Mouse (Mus musculus) lung, postnatal 4 days (tissue): ENCODE data around the gene Cnep1r1.

Source experiments
- DNase-seq, 2 experiments: peaks; one replicate each; pipeline ENCODE4 v3.0.0; 2021

Cnep1r1 gene

GRCm38 (mm10) chr8:88118456-88119036 lies at the start of gene Cnep1r1:
Gene Cnep1r1 (plus strand): TSS chr8:88118769.
- peak; percentile 93 to 98 for DNase-seq

DNA sequence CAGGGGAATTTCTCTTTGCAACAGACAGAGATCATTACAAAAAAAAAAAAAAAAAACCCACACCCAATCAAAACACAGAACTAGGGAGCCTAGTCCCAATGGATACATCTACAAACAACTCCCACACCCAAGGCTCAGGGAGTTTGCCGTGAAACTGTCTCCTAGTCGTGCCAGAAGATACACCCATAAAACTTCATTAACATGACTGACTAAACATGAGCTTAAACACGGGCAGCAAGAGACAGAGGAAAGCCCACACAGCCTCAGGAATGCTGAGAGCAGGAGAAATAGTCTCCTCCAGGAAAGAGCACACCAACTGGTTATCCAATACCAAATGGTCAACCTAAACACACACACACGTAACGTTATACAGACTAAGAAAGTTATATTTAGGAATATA lies 36.4 kb upstream of the Cnep1r1 start:
- DNase-seq = no peak

DNA sequence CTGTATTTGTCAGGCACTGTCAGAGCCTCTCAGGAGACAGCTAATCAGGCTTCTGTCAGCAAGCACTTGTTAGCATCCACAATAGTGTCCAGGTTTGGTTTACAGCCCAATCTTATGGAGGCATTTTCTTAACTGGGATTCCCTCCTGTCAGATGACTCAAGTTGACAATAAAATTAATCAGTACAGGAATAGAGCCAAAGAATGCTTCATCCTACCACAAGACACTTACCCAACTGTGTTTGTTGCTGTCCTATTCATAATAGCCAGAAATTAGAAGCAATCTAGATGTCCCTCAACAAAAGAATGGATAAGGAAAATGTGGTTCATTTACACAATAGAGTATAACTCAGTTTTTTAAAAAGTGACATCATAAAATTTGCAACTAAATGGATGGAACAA lies 30.6 kb upstream of the Cnep1r1 start:
- DNase-seq = no peak

GRCm38 (mm10) chr8:88091661-88092060 lies 26.9 kb upstream of the Cnep1r1 start:
- DNase-seq = no peak

DNA sequence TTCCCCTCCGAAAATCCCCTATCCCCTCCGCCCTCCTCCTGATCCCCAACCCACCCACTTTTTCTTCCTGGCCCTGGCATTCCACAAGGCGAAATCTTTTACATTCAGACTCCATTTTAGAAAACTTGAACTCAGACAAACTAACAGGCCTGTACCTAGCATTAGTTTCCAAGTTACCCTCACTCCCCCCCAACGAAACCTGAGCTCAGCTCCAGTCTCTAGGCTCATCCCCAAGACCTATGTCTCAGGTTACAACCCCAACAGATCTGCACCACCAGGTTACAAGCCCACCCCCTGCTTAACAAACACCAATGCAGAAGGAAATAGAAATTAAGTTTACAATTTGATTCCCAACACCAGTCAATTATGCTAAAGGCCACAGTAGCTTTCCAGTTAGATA lies 25.2 kb upstream of the Cnep1r1 start:
- DNase-seq = no peak

- DNase-seq = no peak
These were observed 19.7 kb upstream of the Cnep1r1 start for GRCm38 (mm10) chr8:88098856-88099255.

GRCm38 (mm10) chr8:88099526-88099925 lies 19.0 kb upstream of the Cnep1r1 start:
- DNase-seq = peak; percentile 27 to 46

DNA sequence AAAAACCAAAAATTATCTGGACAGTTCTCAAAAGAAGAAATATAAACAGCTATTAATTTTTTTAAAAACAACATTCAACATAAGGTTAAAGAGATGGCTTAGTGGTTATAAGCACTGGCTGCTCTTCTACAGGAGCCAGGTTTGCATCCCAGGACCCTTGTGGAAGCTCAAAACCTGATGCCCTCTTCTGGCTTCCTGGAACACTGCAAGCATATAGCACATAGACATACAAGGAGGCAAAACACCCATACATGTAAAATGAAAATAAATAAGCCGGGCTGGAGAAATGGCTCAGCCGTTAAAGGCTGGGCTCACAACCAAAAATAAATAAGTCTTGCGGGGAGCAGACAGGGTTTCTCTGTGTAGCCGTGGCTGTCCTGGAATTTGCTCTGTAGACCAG lies 9.3 kb upstream of the Cnep1r1 start:
- no peak for DNase-seq

GRCm38 (mm10) chr8:88119076-88119475 lies 507 bp downstream of the Cnep1r1 start:
- DNase-seq = peak in 1 of 2 experiments; percentile 19

DNA sequence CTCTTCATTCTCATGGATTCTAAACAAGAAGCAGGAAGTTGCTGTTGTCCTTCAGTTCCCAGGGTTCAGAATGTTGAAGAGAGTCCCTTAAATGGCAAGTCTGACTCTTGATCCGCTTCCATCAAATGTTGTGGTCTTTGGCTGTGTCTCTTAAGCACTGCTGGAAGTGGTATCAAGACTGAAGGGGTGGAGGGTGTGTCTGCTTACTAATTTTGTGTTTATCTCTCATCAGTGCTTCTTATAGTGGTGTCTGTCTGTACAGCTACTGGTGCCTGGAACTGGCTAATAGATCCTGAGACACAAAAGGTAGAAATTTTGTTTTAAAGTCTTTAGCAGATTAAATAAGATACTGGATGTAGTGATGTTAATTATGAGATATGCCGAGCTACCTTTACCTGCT lies 6.3 kb downstream of the Cnep1r1 start:
- DNase-seq = no peak

- DNase-seq = no peak
These were observed 10.8 kb downstream of the Cnep1r1 start for GRCm38 (mm10) chr8:88129397-88129796.

GRCm38 (mm10) chr8:88130754-88131317 lies 12.3 kb downstream of the Cnep1r1 start:
- DNase-seq = no peak

DNA sequence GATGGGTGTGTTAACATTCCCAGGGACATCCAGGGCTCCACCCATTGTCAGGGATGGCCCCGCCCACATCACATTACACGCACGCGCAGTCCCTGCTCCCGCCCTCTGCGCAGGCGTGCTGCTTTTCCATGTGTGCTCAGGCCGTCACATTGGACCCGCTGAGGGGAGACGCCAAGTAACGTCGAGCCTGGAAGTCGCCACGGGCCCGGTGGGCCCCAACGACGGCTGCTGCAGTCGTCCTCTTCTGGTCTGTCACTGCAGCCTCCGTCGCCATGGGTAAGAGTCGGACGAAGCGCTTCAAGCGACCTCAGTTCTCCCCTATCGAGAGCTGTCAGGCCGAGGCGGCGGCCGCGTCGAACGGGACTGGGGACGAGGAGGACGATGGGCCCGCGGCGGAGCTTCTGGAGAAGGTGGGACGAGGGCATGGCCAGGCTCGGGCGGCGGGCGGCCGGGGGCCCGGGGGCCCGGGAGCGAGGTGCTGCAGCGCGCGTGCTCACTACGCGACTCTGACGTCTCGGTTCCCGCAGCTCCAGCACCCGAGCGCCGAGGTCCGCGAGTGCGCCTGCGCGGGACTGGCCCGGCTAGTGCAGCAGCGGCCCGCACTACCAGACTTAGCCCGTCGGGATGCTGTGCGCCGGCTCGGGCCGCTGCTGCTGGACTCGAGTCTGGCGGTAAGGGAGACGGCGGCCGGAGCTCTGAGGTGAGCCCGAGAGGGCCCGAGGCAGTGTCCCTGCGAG lies 19.3 kb downstream of the Cnep1r1 start, which contains the start of gene Heatr3:
Gene Heatr3, plus strand, starts transcription at position 108 of the 737 bp plus-strand sequence.
- peak; percentile 97 to 98 for DNase-seq

- DNase-seq = no peak
These were observed 20.7 kb downstream of the Cnep1r1 start for GRCm38 (mm10) chr8:88139256-88139655.

DNA sequence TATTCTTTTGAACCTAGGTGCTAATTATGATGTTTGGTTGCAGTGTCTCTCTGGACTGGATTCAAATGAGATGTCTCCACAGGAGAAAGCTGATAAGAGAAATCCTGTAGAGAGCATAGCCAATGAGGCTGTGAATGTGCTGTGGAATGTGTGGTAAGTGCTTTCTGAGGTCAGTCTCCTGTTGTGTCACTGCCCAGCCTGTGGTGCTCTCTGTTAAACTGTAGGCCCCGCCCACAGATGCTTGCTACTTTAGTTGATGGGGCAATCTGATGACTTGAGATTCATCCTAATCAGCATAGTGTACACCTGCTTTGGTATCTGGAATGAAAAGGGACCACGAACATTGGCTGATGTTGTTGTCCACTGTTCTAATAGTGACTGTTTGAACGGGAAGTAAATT lies 23.1 kb downstream of the Cnep1r1 start:
- DNase-seq = no peak

- no peak for DNase-seq
These were observed 25.5 kb downstream of the Cnep1r1 start for GRCm38 (mm10) chr8:88144041-88144440.

DNA sequence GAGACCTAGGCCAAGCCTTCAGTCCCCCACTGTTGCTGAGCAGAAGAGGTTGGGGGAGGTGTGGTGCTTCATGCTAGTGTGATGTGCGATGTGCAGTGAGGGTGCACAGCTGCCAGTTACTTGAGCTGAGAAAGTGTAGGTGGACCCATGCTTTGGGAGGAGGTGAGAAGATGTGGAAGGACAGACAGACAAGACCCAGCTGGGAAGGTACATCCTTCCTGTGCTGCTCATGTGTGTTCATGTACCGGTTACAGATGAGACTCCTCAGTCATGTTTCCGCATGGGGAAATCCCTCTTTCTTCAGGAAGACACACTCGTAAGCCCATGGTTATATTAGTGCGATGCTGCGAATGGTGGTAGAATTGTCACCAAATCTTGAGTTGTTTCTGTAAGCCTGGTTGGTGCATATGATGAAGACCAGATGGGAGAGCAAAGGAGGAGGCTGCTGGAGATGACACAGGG lies 32.4 kb downstream of the Cnep1r1 start:
- no peak for DNase-seq

DNA sequence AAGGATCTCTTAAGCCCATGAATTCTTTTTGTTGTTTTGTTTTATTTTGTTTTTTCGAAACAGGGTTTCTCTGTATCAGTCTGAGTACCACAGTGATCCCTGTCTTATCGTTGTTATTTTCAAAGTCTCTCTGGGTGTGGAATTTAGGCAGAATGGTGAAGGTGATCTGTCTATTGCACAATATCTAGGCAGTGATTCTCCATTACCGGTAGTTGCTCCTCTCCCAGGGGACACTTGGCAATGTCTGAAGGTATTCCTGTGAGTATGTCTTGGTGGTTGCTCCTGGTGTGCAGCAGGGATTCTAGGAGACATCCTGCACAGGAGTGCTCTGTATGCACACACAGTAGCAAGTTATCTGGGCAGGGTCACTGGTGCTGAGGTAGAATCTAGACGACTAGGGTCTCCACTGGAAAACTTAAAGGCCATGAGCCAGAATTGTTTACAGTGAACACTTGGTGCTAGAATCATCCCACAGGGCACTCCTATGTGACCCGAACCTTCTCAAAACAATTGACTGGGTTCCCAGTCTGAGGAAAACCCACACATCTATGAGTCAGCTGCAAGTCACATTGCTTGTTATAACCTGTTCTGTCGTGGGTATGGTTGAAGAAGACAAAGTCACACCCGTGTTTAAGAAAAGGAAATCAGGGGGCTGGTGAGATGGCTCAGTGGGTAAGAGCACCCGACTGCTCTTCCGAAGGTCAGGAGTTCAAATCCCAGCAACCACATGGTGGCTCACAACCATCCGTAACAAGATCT lies 41.8 kb downstream of the Cnep1r1 start:
- DNase-seq = no peak

DNA sequence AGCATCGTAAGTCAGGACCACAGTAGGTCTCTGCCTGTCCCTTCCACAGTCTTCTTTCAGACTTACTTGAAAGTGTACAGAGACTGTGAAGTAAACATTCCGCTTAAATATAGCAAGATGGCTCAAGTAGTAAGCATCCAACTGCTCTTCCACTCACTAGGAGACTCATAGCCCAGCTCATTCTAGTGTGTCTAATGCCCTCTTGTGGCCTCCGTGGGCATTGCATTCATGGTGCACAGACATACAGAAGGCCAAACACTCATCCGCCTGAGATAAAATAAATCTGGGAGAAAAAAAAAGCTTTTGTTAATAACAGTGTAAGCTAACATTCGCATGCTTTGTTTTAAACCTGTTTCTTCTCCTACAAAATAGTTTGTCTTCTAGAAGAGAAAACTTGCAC lies 42.9 kb downstream of the Cnep1r1 start:
- DNase-seq = peak; percentile 64 to 80

DNA sequence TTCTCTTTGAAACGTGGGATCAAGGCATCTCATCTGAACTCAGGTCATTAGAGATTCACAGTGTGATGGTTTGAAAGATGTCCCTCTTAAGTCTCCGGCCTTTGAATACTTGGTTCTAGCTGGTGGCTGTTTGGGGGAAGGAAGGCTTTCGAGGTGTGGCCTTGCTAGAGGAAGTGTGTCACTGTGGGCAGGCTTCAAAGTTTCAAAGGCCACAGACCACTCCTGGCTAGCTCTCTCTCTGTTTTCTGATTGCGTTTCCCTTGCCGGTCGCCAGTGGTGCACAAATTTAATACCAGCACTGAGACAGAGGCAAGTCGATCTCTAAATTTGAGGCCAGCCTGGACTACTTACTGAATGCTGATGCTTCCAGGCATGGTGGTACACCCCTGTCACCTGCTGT lies 56.7 kb downstream of the Cnep1r1 start:
- DNase-seq = peak in 1 of 2 experiments; percentile 15

GRCm38 (mm10) chr8:88177291-88177690 lies 58.7 kb downstream of the Cnep1r1 start:
- no peak for DNase-seq

- no peak for DNase-seq
These were observed 64.6 kb downstream of the Cnep1r1 start for GRCm38 (mm10) chr8:88183121-88183520.
